Mouse (Mus musculus): ENCODE measurements around the gene Olfr715b.
"Not testable (repeated sequence)": the region's sequence is repeated elsewhere in the genome, so short reads cannot be mapped to it uniquely, and the experiment has no call there.

Olfr715b gene

DNA sequence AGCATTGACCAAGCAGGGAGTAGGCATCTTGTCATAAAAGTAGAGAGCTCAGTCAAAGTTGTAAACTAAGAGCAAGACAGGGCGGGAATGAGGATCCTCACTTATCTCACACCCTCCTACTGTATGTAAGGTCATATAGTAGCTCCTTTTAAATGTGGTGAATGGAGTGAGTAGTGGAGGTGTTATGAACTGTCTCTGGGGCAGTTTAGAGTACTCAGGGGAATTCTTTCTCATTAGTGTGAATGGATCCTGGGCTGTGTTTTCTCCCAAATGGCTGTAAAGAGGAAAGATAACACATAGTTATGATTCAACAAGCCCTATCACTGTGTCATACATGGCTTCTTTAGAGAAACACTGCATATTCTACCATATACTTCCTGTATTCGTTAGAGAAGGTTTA, at the start of gene Olfr715b:
Gene Olfr715b (minus strand): TSS at position 101 of the 400 bp plus-strand sequence.
- DNase-seq (ENCODE audit: low spot score in 2 of 2) = not testable (repeated sequence)

DNA sequence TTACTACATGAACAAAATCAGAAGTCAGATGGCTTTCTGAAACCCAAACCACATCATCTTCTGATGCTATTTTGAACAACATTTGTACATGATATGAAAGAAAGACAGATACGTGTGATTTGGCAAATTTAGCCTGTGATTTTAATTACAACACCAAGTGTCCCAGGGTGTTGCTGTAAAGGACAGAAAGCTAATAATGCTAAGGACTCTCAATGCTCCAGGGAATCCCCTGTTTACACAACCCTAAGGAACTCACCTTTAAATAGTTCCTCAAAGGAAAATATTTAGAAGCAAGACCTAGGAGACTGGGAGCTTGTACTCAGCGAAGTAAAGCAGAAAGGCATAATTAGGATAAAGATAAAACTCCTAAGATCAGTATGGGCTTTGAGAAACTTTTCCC, 27.9 kb upstream of the Olfr715b start, which contains the start of gene Olfr716:
Gene Olfr716 (plus strand): TSS at position 301 of the 400 bp plus-strand sequence.
- DNase-seq (ENCODE audit: low spot score in 2 of 2) = not testable (repeated sequence)

DNA sequence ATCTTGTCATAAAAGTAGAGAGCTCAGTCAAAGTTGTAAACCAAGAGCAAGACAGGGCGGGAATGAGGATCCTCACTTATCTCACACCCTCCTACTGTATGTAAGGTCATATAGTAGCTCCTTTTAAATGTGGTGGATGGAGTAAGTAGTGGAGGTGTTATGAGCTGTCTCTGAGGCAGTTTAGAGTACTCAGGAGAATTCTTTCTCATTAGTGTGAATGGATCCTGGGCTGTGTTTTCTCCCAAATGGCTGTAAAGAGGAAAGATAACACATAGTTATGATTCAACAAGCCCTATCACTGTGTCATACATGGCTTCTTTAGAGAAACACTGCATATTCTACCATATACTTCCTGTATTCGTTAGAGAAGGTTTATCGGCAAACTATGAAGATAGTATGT, 20.8 kb upstream of the Olfr715b start, which contains the start of gene Olfr715:
Gene Olfr715 (minus strand): TSS at position 101 of the 400 bp plus-strand sequence.
- not testable (repeated sequence) for DNase-seq (ENCODE audit: low spot score in 2 of 2)

DNA sequence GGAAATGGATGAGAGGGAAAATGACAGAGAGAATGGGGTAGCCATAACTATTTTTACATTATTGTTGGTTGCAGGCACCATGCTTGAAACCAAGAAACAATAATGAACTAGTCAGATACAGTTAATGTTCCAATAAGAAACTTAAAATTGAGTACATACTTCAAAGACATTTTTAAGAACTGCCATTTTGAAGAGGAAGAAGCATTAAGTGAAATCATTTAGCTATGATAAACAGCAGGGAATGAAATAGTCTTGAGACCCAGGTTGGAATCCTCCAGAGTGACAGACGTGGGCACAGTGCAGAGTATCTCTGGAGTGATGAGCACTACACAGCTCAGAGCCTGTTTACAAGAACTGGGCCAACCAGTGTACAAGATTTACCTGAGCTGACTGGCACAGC, 17.2 kb downstream of the Olfr715b start, which contains the start of gene Olfr17:
Gene Olfr17 (plus strand): TSS at position 301 of the 400 bp plus-strand sequence.
- DNase-seq (ENCODE audit: low spot score in 2 of 2) = no peak

DNA sequence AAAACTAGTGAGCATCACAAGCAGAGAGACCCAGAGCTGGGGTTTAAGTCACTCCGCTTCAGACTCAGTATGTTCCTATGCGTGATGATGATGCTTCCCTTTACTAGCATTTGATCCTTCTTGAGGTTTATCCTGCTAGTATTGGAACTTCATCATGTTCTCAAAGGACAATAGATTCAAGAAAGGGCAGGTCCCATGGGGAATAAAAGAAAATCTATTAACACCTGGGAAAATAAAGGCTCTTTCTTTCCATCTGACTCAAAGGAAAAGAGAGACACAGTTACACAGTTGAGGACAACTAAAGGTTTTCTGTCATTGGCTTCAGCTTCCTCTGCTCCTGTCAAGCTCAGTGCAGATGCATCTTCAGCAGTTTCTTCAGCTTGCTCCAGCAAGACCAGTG, 39.5 kb downstream of the Olfr715b start, which contains the start of gene Olfr714:
Gene Olfr714 (plus strand): TSS at position 301 of the 400 bp plus-strand sequence.
- no peak for DNase-seq (ENCODE audit: low spot score in 2 of 2)

Measured in urinary bladder, adult 18-20 months (tissue).